Mouse (Mus musculus) megakaryocyte, embryonic 14.5 days (primary cell): ENCODE data around the gene Ankrd6.

Source experiments
- FLI1 ChIP-seq: IDR thresholded peaks from 2 replicates; pipeline ENCODE4 v1.6.1; 2012; ENCODE audit warnings: low read length, inconsistent platforms, mixed read lengths
- GATA1 ChIP-seq: IDR thresholded peaks from 3 replicates; pipeline ENCODE4 v1.6.1; 2012; ENCODE audit warnings: mixed read lengths, low read length, inconsistent platforms, borderline replicate concordance

DNA sequence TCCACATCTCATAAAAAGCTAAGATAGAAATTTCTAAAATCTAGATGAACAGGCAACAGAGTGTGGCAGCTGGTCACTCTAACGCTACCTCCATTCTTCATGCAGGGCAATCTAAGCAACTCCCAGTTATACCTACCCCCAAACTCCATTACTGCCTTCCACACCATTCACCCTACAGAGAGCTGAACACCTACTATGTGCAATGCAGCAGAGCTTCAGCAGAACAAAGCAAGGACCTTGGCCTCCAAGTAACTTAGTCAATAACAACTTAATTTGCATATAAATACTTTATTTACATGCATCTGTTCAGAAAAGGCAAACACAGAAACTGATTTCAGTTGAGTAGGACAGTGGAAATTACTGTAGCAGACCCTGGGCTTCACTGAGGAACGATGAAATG is 44.7 kb downstream of the Ankrd6 start:
- TF ChIP-seq GATA1 = no peak
- no peak for TF ChIP-seq FLI1
